ENCODE assay signal across 8 mouse cellular contexts in the genomic region with DNA sequence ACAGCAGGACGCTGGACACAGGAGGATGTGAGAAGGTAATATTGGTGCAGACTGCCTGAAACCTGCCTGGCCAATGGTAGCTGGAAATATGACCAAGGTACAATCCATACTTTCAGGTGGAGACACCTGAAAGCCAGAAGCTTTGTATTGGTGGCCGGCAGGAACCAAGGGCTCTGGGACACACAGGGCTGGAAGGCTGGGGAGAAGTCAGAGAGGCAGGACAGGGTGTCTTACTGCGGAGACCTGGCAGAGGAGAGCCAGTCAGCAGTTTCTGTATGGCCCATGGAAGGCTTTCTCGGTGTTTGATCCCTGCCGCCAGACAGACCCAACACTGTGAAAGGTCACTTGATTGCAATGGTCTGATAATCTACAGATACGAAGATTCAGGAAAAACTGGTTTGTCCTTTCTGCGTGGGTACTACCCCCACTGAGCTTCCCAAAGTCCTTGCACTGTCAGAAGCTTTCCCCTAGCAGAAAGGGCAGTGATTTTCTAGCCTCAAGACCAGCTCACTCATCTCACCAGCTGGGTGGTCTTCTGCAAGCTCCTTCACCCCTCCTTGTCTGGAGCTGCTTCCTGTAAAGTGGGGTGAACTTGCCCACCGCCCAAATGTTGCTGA. TPM values are rescaled to one million over a fixed set of nuclear protein-coding genes. Genes with fewer than 3 reads are reported as not detected.
DNase-seq lines count a peak whose midpoint lies in the region; ATAC-seq and TF ChIP-seq lines count a peak whose summit lies in the region.

No protein-coding gene starts in this region.

- H3K27me3 ChIP-seq in embryonic facial prominence, embryonic 14.5 days (replicated peaks; ENCODE audit: control insufficient read depth, insufficient read depth, low read length) = 0 out of 2 replicates have a peak, but pooled peaks cover 3% of the 10 kb centered on the region
- H3K27me3 ChIP-seq in neural tube, embryonic 12.5 days (replicated peaks) = no peaks in the 10 kb centered on the region; the same call in 1 of the 2 replicates

- no peak for TF ChIP-seq CTCF in lung, adult 2 months (IDR thresholded peaks at IDR 0.05; ENCODE audit: insufficient read depth, low read length)

- TF ChIP-seq POLR2A in lung, adult 2 months (IDR thresholded peaks at IDR 0.05; ENCODE audit: borderline replicate concordance, extremely low read depth, low read depth, low read length) = no peak

- peak; percentile 26 for DNase-seq in lung, adult 2 months
- DNase-seq in lung, postnatal 10 days = no peak
- DNase-seq in embryonic facial prominence, embryonic 14.5 days (ENCODE audit: low spot score) = no peak
- DNase-seq in induced T-regulatory cell, adult 2 months (ENCODE audit: low read depth) = peak; percentile 23
- DNase-seq in right cerebral cortex, postnatal 25 days = no peak
- no peak for DNase-seq in cerebellum, adult 11 months

- peak overlapping the region; percentile 91 for H3K4me3 ChIP-seq in lung, adult 2 months (replicated peaks; ENCODE audit: extremely low read depth, low read depth, low read length)
- peak overlapping the region; percentile 71 for H3K4me3 ChIP-seq in embryonic facial prominence, embryonic 14.5 days (ENCODE audit: low read depth, low read length)
- peak overlapping the region; percentile 66 for H3K4me3 ChIP-seq in neural tube, embryonic 12.5 days

- peak overlapping the region; percentile 93 for H3K4me2 ChIP-seq in embryonic facial prominence, embryonic 14.5 days (ENCODE audit: low read depth, low read length)
- peak overlapping the region; percentile 84 for H3K4me2 ChIP-seq in neural tube, embryonic 12.5 days (replicated peaks)

- peaks cover 18% of the 10 kb centered on the region for H3K4me1 ChIP-seq in lung, adult 2 months (ENCODE audit: control insufficient read depth, insufficient read depth, low read length)
- H3K4me1 ChIP-seq in embryonic facial prominence, embryonic 14.5 days (ENCODE audit: control insufficient read depth, insufficient read depth, low read length) = 0 out of 2 replicates have a peak, but pooled peaks cover 6% of the 10 kb centered on the region
- peaks cover 5% of the 10 kb centered on the region; the same call in 1 of the 2 replicates for H3K4me1 ChIP-seq in neural tube, embryonic 12.5 days

- peak overlapping the region; percentile 76 for H3K9ac ChIP-seq in embryonic facial prominence, embryonic 14.5 days (ENCODE audit: low read depth, low read length)
- H3K9ac ChIP-seq in neural tube, embryonic 12.5 days = peak overlapping the region; percentile 78

- no peak overlapping the region for H3K27ac ChIP-seq in embryonic facial prominence, embryonic 14.5 days (replicated peaks; ENCODE audit: low read depth, low read length)
- no peak overlapping the region for H3K27ac ChIP-seq in neural tube, embryonic 12.5 days

- no peaks in the 10 kb centered on the region for H3K36me3 ChIP-seq in embryonic facial prominence, embryonic 14.5 days (ENCODE audit: control insufficient read depth, insufficient read depth, low read length)
- H3K36me3 ChIP-seq in neural tube, embryonic 12.5 days = no peaks in the 10 kb centered on the region

- no peak for ATAC-seq in embryonic facial prominence, embryonic 14.5 days (ENCODE audit: low read depth)
- ATAC-seq in neural tube, embryonic 12.5 days (ENCODE audit: low FRiP score, low read depth) = no peak
- no peak for ATAC-seq in megakaryocyte progenitor cell, adult 5-6 weeks (replicated peaks; ENCODE audit: poor library complexity)

- WGBS in lung, adult 2 months = 26% methylated on average over 8 of the region's 8 CpGs
- 25% methylated on average over 8 of the region's 8 CpGs for WGBS in embryonic facial prominence, embryonic 14.5 days
- WGBS in neural tube, embryonic 12.5 days = 25% methylated on average over 8 of the region's 8 CpGs

- H3K9me3 ChIP-seq in embryonic facial prominence, embryonic 14.5 days (ENCODE audit: control insufficient read depth, low read length) = no peaks in the 10 kb centered on the region
- H3K9me3 ChIP-seq in neural tube, embryonic 12.5 days = no peaks in the 10 kb centered on the region

RNA-seq across cellular contexts. Expression of a gene that starts 1.4 kb away (rescaled TPM):
- polyA plus RNA-seq in lung, adult 2 months (2012; rRNA removed) = 92.8 and 108 TPM in 2 replicates
- 23.3 and 23.6 TPM in 2 replicates for polyA plus RNA-seq in embryonic facial prominence, embryonic 14.5 days (2014; fragmentation: Nextera tagmentation; extraction: Ambion mirVana)
- polyA plus RNA-seq in neural tube, embryonic 12.5 days (2016; fragmentation: Nextera tagmentation; extraction: Ambion mirVana) = 9.6 and 11.7 TPM in 2 replicates
- total RNA-seq in megakaryocyte progenitor cell, adult 5-6 weeks (2015) = 17.0 and 20.1 TPM in 2 replicates
- total RNA-seq in megakaryocyte progenitor cell, adult 5-6 weeks (2017) = 19.1 and 21.4 TPM in 2 replicates

Comparison
In these comparisons a context has a peak if more than half of its experiments do, and no peak if none do; other contexts are left out.
1. DNase-seq: peak in lung, adult 2 months (single experiment) and induced T-regulatory cell, adult 2 months (single experiment); none in lung, postnatal 10 days (single experiment), embryonic facial prominence, embryonic 14.5 days (single experiment), right cerebral cortex, postnatal 25 days (single experiment) and cerebellum, adult 11 months (single experiment).
2. Peak in every context shown above with its lines, with median percentiles within 50 percentile points of each other: H3K4me3 ChIP-seq.